Mouse (Mus musculus): Measurements from ENCODE around the gene Sytl1.

DNA sequence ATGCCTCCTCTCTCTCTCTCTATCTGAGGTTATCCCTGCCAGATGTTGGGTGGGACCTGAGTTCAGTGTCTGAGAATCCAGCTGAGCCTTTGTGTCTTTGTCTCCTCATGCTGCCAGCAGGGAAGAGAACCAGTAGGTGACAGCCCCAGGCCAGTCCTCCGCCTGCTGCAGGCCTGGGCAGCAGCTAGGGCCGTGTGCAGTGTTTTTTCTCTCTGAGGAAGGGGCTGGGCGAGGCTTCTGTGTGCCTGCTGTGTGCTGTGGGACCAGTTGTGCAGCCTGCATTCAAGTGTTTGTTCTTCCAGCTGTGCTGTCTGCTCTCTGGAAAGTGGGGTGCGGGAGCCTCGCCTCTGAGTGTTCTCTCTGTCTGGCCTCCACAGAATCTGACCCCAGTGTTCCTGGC is 39.0 kb downstream of the Sytl1 start:
- TF ChIP-seq GATA1 (IDR thresholded peaks at IDR 0.05; ENCODE audit: low read length) (no peak), TAL1 (IDR thresholded peaks at IDR 0.05; ENCODE audit: low read length) (no peak)
